Mouse (Mus musculus): ENCODE measurements around the gene Vmn1r167. TPM values are rescaled to one million over a fixed set of nuclear protein-coding genes. Genes with fewer than 3 reads are reported as not detected.

Gene Vmn1r167
- not detected for total RNA-seq (2023)

DNA sequence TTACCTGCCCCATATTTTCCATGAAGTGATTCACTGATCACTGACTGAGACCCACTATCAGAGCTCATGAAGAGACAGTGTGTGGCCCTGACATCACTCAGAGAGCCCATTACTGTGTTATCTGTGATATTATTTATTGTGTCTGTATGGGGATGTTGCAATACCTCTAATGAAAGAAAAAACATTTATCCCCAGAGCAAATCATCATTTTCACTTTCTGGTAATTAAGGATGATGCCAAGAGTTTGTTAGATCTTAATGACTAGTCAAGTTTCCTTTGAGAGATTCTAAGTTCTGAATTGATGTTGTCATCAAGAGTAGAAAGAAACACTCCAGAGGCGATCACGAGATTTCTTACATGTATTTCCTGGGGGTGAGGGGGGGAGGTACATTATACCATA, at the start of gene Vmn1r167:
Gene Vmn1r167 (minus strand): TSS at position 101 of the 400 bp plus-strand sequence.

DNA sequence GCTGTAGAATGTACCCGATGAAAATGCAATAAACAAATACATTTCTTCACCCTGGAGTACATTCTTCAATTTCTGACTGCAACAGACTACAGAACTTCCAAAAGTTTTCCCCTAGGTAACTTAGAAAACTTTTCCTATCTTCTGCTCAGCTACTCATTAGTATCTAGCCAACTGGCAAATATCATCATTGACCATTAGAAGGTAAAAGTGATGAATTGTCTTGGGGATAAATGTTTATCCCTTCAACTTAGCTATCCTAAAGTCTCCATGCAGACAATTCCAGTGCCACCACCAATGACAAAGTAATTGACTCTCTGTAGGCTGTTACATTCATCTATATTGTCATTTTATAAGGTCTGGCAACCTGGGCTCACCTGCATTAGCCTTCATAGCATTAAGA, 32.4 kb upstream of the Vmn1r167 start, which contains the start of gene Vmn1r168:
Gene Vmn1r168 (plus strand): TSS at position 301 of the 400 bp plus-strand sequence.

Other genes with a start within 250 kb of the Vmn1r167 start
- not detected for gene Gm6902, start 228.3 kb downstream of the Vmn1r167 start, total RNA-seq (2023)
- gene Nlrp4e, start 206.0 kb downstream of the Vmn1r167 start, total RNA-seq (2023): not detected
- not detected for gene Nlrp5, start 121.3 kb downstream of the Vmn1r167 start, total RNA-seq (2023)
- not detected for gene Vmn1r168, start 32.5 kb upstream of the Vmn1r167 start, total RNA-seq (2023)
- gene Vmn1r169, start 68.3 kb upstream of the Vmn1r167 start, total RNA-seq (2023): not detected
- not detected for gene Vmn1r170, start 99.0 kb upstream of the Vmn1r167 start, total RNA-seq (2023)
- not detected for gene Vmn1r171, start 123.5 kb upstream of the Vmn1r167 start, total RNA-seq (2023)
- not detected for gene Vmn1r172, start 151.1 kb upstream of the Vmn1r167 start, total RNA-seq (2023)
- not detected for gene Vmn1r173, start 193.5 kb upstream of the Vmn1r167 start, total RNA-seq (2023)
- gene Vmn1r174, start 245.1 kb upstream of the Vmn1r167 start, total RNA-seq (2023): not detected